Mouse (Mus musculus): Measurements from ENCODE around the gene Htatip2. TPM values are rescaled to one million over a fixed set of nuclear protein-coding genes. Genes with fewer than 3 reads are reported as not detected.

The Htatip2 gene
- polyA plus RNA-seq, 1 experiment from 2014 or later: 12.5 TPM

- Histone ChIP-seq H3K4me1 (ENCODE audit: insufficient read depth) (0 out of 2 replicates have a peak, but pooled peaks cover 7% of the 10 kb centered on the region), H3K9me3 (ENCODE audit: low read depth, low read length) (no peaks in the 10 kb centered on the region), H3K36me3 (ENCODE audit: insufficient read depth) (no peaks in the 10 kb centered on the region), H3K9ac (no peak overlapping the region), H3K4me3 (ENCODE audit: low read depth, low read length) (no peak overlapping the region), H3K4me2 (no peak overlapping the region), H3K27ac (ENCODE audit: low read depth) (no peak overlapping the region), H3K27me3 (ENCODE audit: insufficient read depth, low read length) (no peaks in the 10 kb centered on the region)
- DNase-seq (no peak), ATAC-seq (ENCODE audit: insufficient read depth) (no peak)
- 80% methylated on average over 2 of the region's 2 CpGs for WGBS
- TF ChIP-seq CTCF (IDR thresholded peaks at IDR 0.05; ENCODE audit: low read depth): no peak
Observed at GRCm38 (mm10) chr7:49774396-49774795, 15.5 kb downstream of the Htatip2 start.

DNA sequence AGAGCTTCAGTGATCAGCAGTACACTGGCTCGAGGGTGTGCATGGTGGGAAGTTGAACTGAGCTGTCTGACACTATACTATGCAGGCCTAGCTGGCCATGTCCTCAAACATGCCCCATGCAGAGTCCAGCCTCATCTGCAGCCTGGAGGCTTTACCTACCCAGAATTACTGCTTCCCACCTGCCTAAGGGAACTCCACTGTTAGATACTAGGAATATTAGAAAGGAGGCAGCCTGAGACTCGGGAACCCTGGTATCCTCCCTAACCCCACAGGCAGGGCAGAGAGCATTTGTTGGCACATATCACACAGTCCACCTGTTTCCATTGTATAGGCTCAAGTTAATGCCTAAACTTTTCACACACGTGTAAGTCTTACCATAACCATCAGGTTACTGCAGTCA lies 18.7 kb downstream of the Htatip2 start:
- 50% methylated on average over 3 of the region's 3 CpGs for WGBS
- Histone ChIP-seq H3K27me3 (ENCODE audit: insufficient read depth, low read length) (no peaks in the 10 kb centered on the region), H3K4me3 (ENCODE audit: low read depth, low read length) (no peak overlapping the region), H3K27ac (ENCODE audit: low read depth) (no peak overlapping the region), H3K9me3 (ENCODE audit: low read depth, low read length) (no peaks in the 10 kb centered on the region), H3K9ac (no peak overlapping the region), H3K4me2 (no peak overlapping the region), H3K36me3 (ENCODE audit: insufficient read depth) (peaks cover 14% of the 10 kb centered on the region; the same call in 1 of the 2 replicates), H3K4me1 (ENCODE audit: insufficient read depth) (peaks cover 16% of the 10 kb centered on the region; the same call in 1 of the 2 replicates)
- ATAC-seq (ENCODE audit: insufficient read depth): peak; percentile 30; the same call in 1 of the 2 replicates
- DNase-seq: no peak
- no peak for TF ChIP-seq CTCF (IDR thresholded peaks at IDR 0.05; ENCODE audit: low read depth)

DNA sequence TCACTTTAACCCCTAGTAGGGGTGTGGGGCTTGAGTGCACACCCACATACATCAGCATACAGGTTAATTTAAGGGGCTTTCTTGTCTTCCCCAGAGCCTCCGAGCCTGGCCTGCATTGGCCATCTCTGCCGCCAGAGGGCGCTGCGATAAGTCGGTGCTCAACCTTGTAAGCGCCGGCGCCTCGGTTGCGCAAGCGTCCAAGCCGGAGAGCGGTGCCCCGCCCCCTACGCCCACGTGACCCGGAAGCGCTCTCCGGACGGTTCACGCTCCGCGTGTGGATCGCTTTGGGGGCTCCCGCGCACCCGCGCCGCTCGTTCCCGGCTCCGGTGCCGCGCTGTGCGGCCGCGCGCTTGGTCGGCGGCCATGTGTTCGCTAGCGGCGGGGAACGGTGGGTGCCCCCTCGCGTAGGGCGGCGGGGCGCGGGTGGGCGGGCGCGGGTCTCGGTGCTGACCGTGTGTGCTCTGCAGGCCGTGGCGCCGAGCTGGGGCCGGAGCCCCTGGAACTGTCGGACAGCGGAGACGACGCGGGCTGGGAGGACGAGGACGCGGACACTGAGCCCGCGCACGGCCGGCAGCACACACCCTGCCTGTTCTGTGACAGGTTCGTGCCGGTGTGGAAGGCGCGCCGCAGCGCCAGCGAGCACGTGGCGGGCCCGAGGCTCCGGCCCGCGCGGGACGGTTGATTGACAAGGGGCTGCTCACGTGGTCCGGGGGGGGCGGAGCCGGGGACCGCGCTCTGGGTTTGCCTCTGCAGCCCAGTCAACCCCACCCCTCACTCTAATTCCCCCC lies 19.4 kb downstream of the Htatip2 start, which contains the start of gene Prmt3:
Prmt3 (plus strand) TSS at position 233 of the 788 bp plus-strand sequence.
- Histone ChIP-seq H3K36me3 (ENCODE audit: insufficient read depth) (peaks cover 21% of the 10 kb centered on the region; the same call in 1 of the 2 replicates), H3K4me1 (ENCODE audit: insufficient read depth) (peaks cover 16% of the 10 kb centered on the region; the same call in 1 of the 2 replicates), H3K27ac (ENCODE audit: low read depth) (peak within 1 kb of the TSS; percentile 78; the same call in 1 of the 2 replicates), H3K4me2 (peak within 1 kb of the TSS; percentile 79), H3K27me3 (ENCODE audit: insufficient read depth, low read length) (no peaks in the 10 kb centered on the region), H3K9me3 (ENCODE audit: low read depth, low read length) (no peaks in the 10 kb centered on the region), H3K9ac (peak within 1 kb of the TSS; percentile 84), H3K4me3 (ENCODE audit: low read depth, low read length) (peak within 1 kb of the TSS; percentile 71)
- WGBS: under 1% methylated on average over 92 of the region's 92 CpGs
- TF ChIP-seq CTCF (IDR thresholded peaks at IDR 0.05; ENCODE audit: low read depth): peak; percentile 98
- peak; percentile 99 for DNase-seq
- ATAC-seq (ENCODE audit: insufficient read depth): peak; percentile 94

GRCm38 (mm10) chr7:49778904-49779615 lies 20.1 kb downstream of the Htatip2 start:
- Histone ChIP-seq H3K4me1 (ENCODE audit: insufficient read depth) (peaks cover 16% of the 10 kb centered on the region; the same call in 1 of the 2 replicates), H3K9me3 (ENCODE audit: low read depth, low read length) (no peaks in the 10 kb centered on the region), H3K27me3 (ENCODE audit: insufficient read depth, low read length) (no peaks in the 10 kb centered on the region), H3K27ac (ENCODE audit: low read depth) (no peak overlapping the region), H3K4me2 (peak overlapping the region; percentile 79), H3K4me3 (ENCODE audit: low read depth, low read length) (peak overlapping the region; percentile 71), H3K9ac (peak overlapping the region; percentile 84), H3K36me3 (ENCODE audit: insufficient read depth) (peaks cover 26% of the 10 kb centered on the region; the same call in 1 of the 2 replicates)
- peak; percentile 28 for DNase-seq
- peak; percentile 14; the same call in 1 of the 2 replicates for ATAC-seq (ENCODE audit: insufficient read depth)
- no peak for TF ChIP-seq CTCF (IDR thresholded peaks at IDR 0.05; ENCODE audit: low read depth)
- WGBS: 61% methylated on average over 12 of the region's 12 CpGs

- H3K4me3 ChIP-seq (ENCODE audit: low read depth, low read length): no peak overlapping the region
- DNase-seq (no peak), ATAC-seq (ENCODE audit: insufficient read depth) (no peak)
- TF ChIP-seq CTCF (IDR thresholded peaks at IDR 0.05; ENCODE audit: low read depth): no peak
- H3K9ac ChIP-seq: no peak overlapping the region
- no peak overlapping the region for H3K4me2 ChIP-seq
- H3K27me3 ChIP-seq (ENCODE audit: insufficient read depth, low read length): no peaks in the 10 kb centered on the region
- H3K27ac ChIP-seq (ENCODE audit: low read depth): no peak overlapping the region
- no peaks in the 10 kb centered on the region for H3K9me3 ChIP-seq (ENCODE audit: low read depth, low read length)
- peaks cover 54% of the 10 kb centered on the region for H3K36me3 ChIP-seq (ENCODE audit: insufficient read depth)
- H3K4me1 ChIP-seq (ENCODE audit: insufficient read depth): peaks cover 16% of the 10 kb centered on the region; the same call in 1 of the 2 replicates
- 86% methylated on average over 2 of the region's 2 CpGs for WGBS
Observed at GRCm38 (mm10) chr7:49783017-49783416, 24.1 kb downstream of the Htatip2 start.

GRCm38 (mm10) chr7:49785141-49785540 lies 26.2 kb downstream of the Htatip2 start:
- 87% methylated on average over 7 of the region's 7 CpGs for WGBS
- Histone ChIP-seq H3K9me3 (ENCODE audit: low read depth, low read length) (no peaks in the 10 kb centered on the region), H3K9ac (no peak overlapping the region), H3K36me3 (ENCODE audit: insufficient read depth) (peaks cover 54% of the 10 kb centered on the region), H3K27ac (ENCODE audit: low read depth) (no peak overlapping the region), H3K4me1 (ENCODE audit: insufficient read depth) (0 out of 2 replicates have a peak, but pooled peaks cover 3% of the 10 kb centered on the region), H3K4me2 (no peak overlapping the region), H3K27me3 (ENCODE audit: insufficient read depth, low read length) (no peaks in the 10 kb centered on the region), H3K4me3 (ENCODE audit: low read depth, low read length) (no peak overlapping the region)
- ATAC-seq (ENCODE audit: insufficient read depth) (no peak), DNase-seq (no peak)
- TF ChIP-seq CTCF (IDR thresholded peaks at IDR 0.05; ENCODE audit: low read depth): no peak
